Mouse (Mus musculus) midbrain, postnatal 0 days (tissue): Measurements from ENCODE around the gene Pom121l2. TPM values are rescaled to one million over a fixed set of nuclear protein-coding genes. Genes with fewer than 3 reads are reported as not detected.

Experiments used
- ATAC-seq: fragments of 200-750 bp; cut with Nextera tagmentation; 2 replicates; pipeline ENCODE4 v1.8.0; 2017; ENCODE audit warnings: moderate number of reproducible peaks, mild to moderate bottlenecking, moderate TSS enrichment, moderate library complexity; ENCODE audit not compliant: low FRiP score
- DNase-seq: peaks from one replicate; pipeline ENCODE4 v3.0.0-alpha.2; 2015; ENCODE audit warnings: low spot score
- H3K27ac ChIP-seq: fragments of 300-500 bp; sonication (generic); 2 replicates; pipeline ENCODE4 v1.5.1; 2014; ENCODE audit warnings: low read depth, mild to moderate bottlenecking, low read length, mixed read lengths
- H3K27me3 ChIP-seq: fragments of 300-500 bp; sonication (generic); 2 replicates; pipeline ENCODE4 v1.6.1; 2014; ENCODE audit warnings: low read length, control low read depth, mixed read lengths; ENCODE audit not compliant: insufficient read depth
- H3K36me3 ChIP-seq: fragments of 300-500 bp; sonication (generic); 2 replicates; pipeline ENCODE4 v1.6.1; 2014; ENCODE audit warnings: low read length, control low read depth, mixed read lengths; ENCODE audit not compliant: insufficient read depth
- H3K4me1 ChIP-seq: fragments of 300-500 bp; sonication (generic); 2 replicates; pipeline ENCODE4 v1.6.1; 2014; ENCODE audit warnings: mild to moderate bottlenecking, control low read depth, antibody characterized with exemption, low read length, mixed read lengths; ENCODE audit not compliant: insufficient read depth
- H3K4me2 ChIP-seq: fragments of 300-500 bp; sonication (generic); 2 replicates; pipeline ENCODE4 v1.6.1; 2014; ENCODE audit warnings: low read depth, mild to moderate bottlenecking, low read length, mixed read lengths; ENCODE audit not compliant: poor library complexity, severe bottlenecking
- H3K4me3 ChIP-seq: fragments of 300-500 bp; sonication (generic); 2 replicates; pipeline ENCODE4 v1.5.1; 2014; ENCODE audit warnings: low read depth, mild to moderate bottlenecking, low read length, moderate library complexity
- H3K9ac ChIP-seq: fragments of 300-500 bp; sonication (generic); replicated peaks from 2 replicates; pipeline ENCODE4 v1.6.1; 2014; ENCODE audit warnings: mild to moderate bottlenecking, low read length, moderate library complexity, mixed read lengths; ENCODE audit not compliant: poor library complexity, severe bottlenecking
- H3K9me3 ChIP-seq: fragments of 300-500 bp; sonication (generic); 2 replicates; pipeline ENCODE4 v1.6.1; 2016; ENCODE audit warnings: low read length, control low read depth
- CTCF ChIP-seq: IDR thresholded peaks from 2 replicates; pipeline ENCODE4 v1.5.1; 2016; ENCODE audit warnings: antibody characterized with exemption, mild to moderate bottlenecking
- WGBS: fragments of 180-500 bp; shearing (Covaris S2); extraction: QIAGEN DNeasy Blood & Tissue Kit; methylation state at CpG from one replicate; pipeline ENCODE4 v1.1.7; 2014; 5-methylcytosine and 5-hydroxymethylcytosine counted together
- polyA plus RNA-seq: library from polyadenylated mRNA; unstranded; fragments of >200 nt; fragmentation: Nextera tagmentation; extraction: Ambion mirVana; gene quantifications from 2 replicates; pipeline ENCODE4 v1.2.1, GENCODE M21; 2015
- total RNA-seq: library from RNA; depleted of rRNA; stranded (reverse); fragments of >200 nt; gene quantifications from 2 replicates; pipeline ENCODE4 v1.2.3, GENCODE M21; 2014

Gene Pom121l2
- total and polyA plus RNA-seq, 2 experiments from 2014 or later, result 0.05 TPM; not detected in 1

- ATAC-seq (no peak), DNase-seq (no peak)
- whole genome bisulfite sequencing, result 73% methylated on average over 2 of the region's 2 CpGs
- no peak overlapping the region for H3K4me2 ChIP-seq
- no peak for TF ChIP-seq CTCF
- peaks cover 89% of the 10 kb centered on the region for H3K27me3 ChIP-seq
- no peak overlapping the region for H3K4me3 ChIP-seq
- no peak overlapping the region for H3K9ac ChIP-seq
- no peaks in the 10 kb centered on the region for H3K36me3 ChIP-seq
- H3K4me1 ChIP-seq, result peaks cover 3% of the 10 kb centered on the region
- H3K9me3 ChIP-seq, result no peaks in the 10 kb centered on the region
- H3K27ac ChIP-seq, result no peak overlapping the region
Measured at GRCm38 (mm10) chr13:22001346-22001745, 20.4 kb downstream of the Pom121l2 start.

- TF ChIP-seq CTCF, result no peak
- WGBS, result 34% methylated on average over 5 of the region's 5 CpGs
- Histone ChIP-seq H3K9me3 (no peaks in the 10 kb centered on the region), H3K4me2 (no peak overlapping the region), H3K36me3 (no peaks in the 10 kb centered on the region), H3K27me3 (peaks cover 94% of the 10 kb centered on the region), H3K4me3 (no peak overlapping the region), H3K4me1 (peaks cover 6% of the 10 kb centered on the region), H3K27ac (no peak overlapping the region), H3K9ac (no peak overlapping the region)
- ATAC-seq (no peak), DNase-seq (no peak)
Measured at GRCm38 (mm10) chr13:22001823-22002222, 20.8 kb downstream of the Pom121l2 start.

- H3K36me3 ChIP-seq, result no peaks in the 10 kb centered on the region
- no peak for TF ChIP-seq CTCF
- ATAC-seq, result peak; percentile 47; the same call in 1 of the 2 replicates
- H3K4me2 ChIP-seq, result peak overlapping the region; percentile 87
- H3K9ac ChIP-seq, result peak overlapping the region; percentile 29; the same call in 1 of the 2 replicates
- WGBS, result under 1% methylated on average over 45 of the region's 45 CpGs
- DNase-seq, result no peak
- peaks cover 6% of the 10 kb centered on the region for H3K4me1 ChIP-seq
- H3K27ac ChIP-seq, result no peak overlapping the region
- H3K4me3 ChIP-seq, result peak overlapping the region; percentile 41
- H3K27me3 ChIP-seq, result peaks cover 95% of the 10 kb centered on the region
- no peaks in the 10 kb centered on the region for H3K9me3 ChIP-seq
Measured at GRCm38 (mm10) chr13:22005605-22006333, 24.8 kb downstream of the Pom121l2 start.

GRCm38 (mm10) chr13:22006334-22007120 is 25.5 kb downstream of the Pom121l2 start:
- H3K4me3 ChIP-seq, result peak overlapping the region; percentile 41
- no peak overlapping the region for H3K27ac ChIP-seq
- 0 out of 2 replicates have a peak, but pooled peaks have one; percentile 13 for ATAC-seq
- peak overlapping the region; percentile 29 for H3K9ac ChIP-seq
- TF ChIP-seq CTCF, result no peak
- H3K4me1 ChIP-seq, result peaks cover 6% of the 10 kb centered on the region
- H3K27me3 ChIP-seq, result peaks cover 93% of the 10 kb centered on the region
- DNase-seq, result no peak
- H3K36me3 ChIP-seq, result no peaks in the 10 kb centered on the region
- H3K4me2 ChIP-seq, result peak overlapping the region; percentile 87
- no peaks in the 10 kb centered on the region for H3K9me3 ChIP-seq
- WGBS, result under 1% methylated on average over 38 of the region's 38 CpGs

GRCm38 (mm10) chr13:22007121-22007510 is 26.1 kb downstream of the Pom121l2 start:
- Histone ChIP-seq H3K9me3 (no peaks in the 10 kb centered on the region), H3K4me1 (peaks cover 6% of the 10 kb centered on the region), H3K36me3 (no peaks in the 10 kb centered on the region), H3K27ac (no peak overlapping the region), H3K4me2 (peak overlapping the region; percentile 87), H3K4me3 (peak overlapping the region; percentile 41; the same call in 1 of the 2 replicates), H3K9ac (no peak overlapping the region), H3K27me3 (peaks cover 90% of the 10 kb centered on the region)
- no peak for DNase-seq
- TF ChIP-seq CTCF, result no peak
- no peak for ATAC-seq
- 5% methylated on average over 18 of the region's 18 CpGs for WGBS

- ATAC-seq, result no peak
Measured at GRCm38 (mm10) chr13:22007872-22008271, 26.9 kb downstream of the Pom121l2 start.

More at GRCm38 (mm10) chr13:22007872-22008271, 26.9 kb downstream of the Pom121l2 start:
- no peaks in the 10 kb centered on the region for H3K36me3 ChIP-seq
- no peak for DNase-seq
- H3K9ac ChIP-seq, result no peak overlapping the region
- peaks cover 90% of the 10 kb centered on the region for H3K27me3 ChIP-seq
- no peak overlapping the region for H3K27ac ChIP-seq
- H3K4me1 ChIP-seq, result peaks cover 6% of the 10 kb centered on the region
- H3K9me3 ChIP-seq, result no peaks in the 10 kb centered on the region
- no peak for TF ChIP-seq CTCF
- H3K4me3 ChIP-seq, result no peak overlapping the region
- H3K4me2 ChIP-seq, result no peak overlapping the region
- WGBS, result 53% methylated on average over 7 of the region's 7 CpGs
